Mouse (Mus musculus) megakaryocyte, embryonic 14.5 days (primary cell): ENCODE measurements around the gene 4930558C23Rik. TPM values are rescaled to one million over a fixed set of nuclear protein-coding genes. Genes with fewer than 3 reads are reported as not detected.

Source experiments
- H3K27me3 ChIP-seq: replicated peaks from 2 replicates; pipeline ENCODE3; 2012; ENCODE audit warnings: inconsistent platforms
- H3K36me3 ChIP-seq: replicated peaks from 2 replicates; pipeline ENCODE3; 2012; ENCODE audit warnings: low read length, inconsistent platforms, mixed read lengths
- H3K4me1 ChIP-seq: 2 replicates; pipeline ENCODE4 v1.6.1; 2012; ENCODE audit warnings: inconsistent platforms
- H3K4me3 ChIP-seq: replicated peaks from 2 replicates; pipeline ENCODE3; 2012; ENCODE audit warnings: moderate library complexity, mild to moderate bottlenecking, inconsistent platforms
- H3K9me3 ChIP-seq: 2 replicates; pipeline ENCODE4 v1.6.1; 2012; ENCODE audit warnings: inconsistent platforms
- FLI1 ChIP-seq: IDR thresholded peaks from 2 replicates; pipeline ENCODE4 v1.6.1; 2012; ENCODE audit warnings: low read length, inconsistent platforms, mixed read lengths
- GATA1 ChIP-seq: IDR thresholded peaks from 3 replicates; pipeline ENCODE4 v1.6.1; 2012; ENCODE audit warnings: mixed read lengths, low read length, inconsistent platforms, borderline replicate concordance
- polyA plus RNA-seq: library from polyadenylated mRNA; stranded (reverse); fragments of >175 nt; gene quantifications from 2 replicates; pipeline ENCODE4 v1.2.3, GENCODE M21; 2012; ENCODE audit warnings: low replicate concordance; ENCODE audit not compliant: insufficient read depth

Gene 4930558C23Rik
- polyA plus RNA-seq, 1 experiment, result not detected

- Histone ChIP-seq H3K9me3 (no peaks in the 10 kb centered on the region), H3K4me3 (no peak overlapping the region), H3K4me1 (peaks cover 5% of the 10 kb centered on the region; the same call in 1 of the 2 replicates), H3K27me3 (no peaks in the 10 kb centered on the region), H3K36me3 (peaks cover 98% of the 10 kb centered on the region)
- TF ChIP-seq GATA1, result no peak
- no peak for TF ChIP-seq FLI1
Observed at GRCm38 (mm10) chr3:95338251-95338650, 64.4 kb downstream of the 4930558C23Rik start.

- TF ChIP-seq GATA1 (no peak), FLI1 (no peak)
- no peak overlapping the region for H3K4me3 ChIP-seq
- H3K4me1 ChIP-seq, result peaks cover 5% of the 10 kb centered on the region; the same call in 1 of the 2 replicates
- no peaks in the 10 kb centered on the region for H3K9me3 ChIP-seq
- peaks cover 98% of the 10 kb centered on the region for H3K36me3 ChIP-seq
- no peaks in the 10 kb centered on the region for H3K27me3 ChIP-seq
Observed at GRCm38 (mm10) chr3:95337345-95337744, 65.3 kb downstream of the 4930558C23Rik start.

Other genes with a start within 250 kb of the 4930558C23Rik start
- gene Sema6c, start 242.4 kb downstream of the 4930558C23Rik start, polyA plus RNA-seq, result 1.2 and 4.0 TPM in 2 replicates
- 0.60 TPM in 1 of 2 replicates, not detected in the other for gene Gabpb2, start 184.9 kb downstream of the 4930558C23Rik start, polyA plus RNA-seq
- gene Cdc42se1, start 174.1 kb downstream of the 4930558C23Rik start, polyA plus RNA-seq, result 183 and 363 TPM in 2 replicates
- 10.4 and 11.3 TPM in 2 replicates for gene Mllt11, start 170.7 kb downstream of the 4930558C23Rik start, polyA plus RNA-seq
- 1.7 and 3.7 TPM in 2 replicates for gene Gm128, start 161.2 kb downstream of the 4930558C23Rik start, polyA plus RNA-seq
- gene Bnipl, start 151.6 kb downstream of the 4930558C23Rik start, polyA plus RNA-seq, result 0.30 TPM in 1 of 2 replicates, not detected in the other
- 517 and 1,363 TPM in 2 replicates for gene Mindy1, start 121.5 kb downstream of the 4930558C23Rik start, polyA plus RNA-seq
- gene Prune1, start 120.8 kb downstream of the 4930558C23Rik start, polyA plus RNA-seq, result 5.2 and 6.0 TPM in 2 replicates
- 0.66 TPM in 1 of 2 replicates, not detected in the other for gene Anxa9, start 95.7 kb downstream of the 4930558C23Rik start, polyA plus RNA-seq
- gene Cers2, start 88.0 kb downstream of the 4930558C23Rik start, polyA plus RNA-seq, result 36.9 and 124 TPM in 2 replicates
- 2.3 and 6.3 TPM in 2 replicates for gene Setdb1, start 45.6 kb downstream of the 4930558C23Rik start, polyA plus RNA-seq
- 11.1 and 19.7 TPM in 2 replicates for gene Arnt, start 31.5 kb upstream of the 4930558C23Rik start, polyA plus RNA-seq
- not detected in 2 replicates for gene Ctsk, start 96.4 kb upstream of the 4930558C23Rik start, polyA plus RNA-seq
- gene Ctss, start 123.9 kb upstream of the 4930558C23Rik start, polyA plus RNA-seq, result 3.5 and 24.7 TPM in 2 replicates
- gene Hormad1, start 156.8 kb upstream of the 4930558C23Rik start, polyA plus RNA-seq, result not detected in 2 replicates
- 2.0 TPM in 1 of 2 replicates, not detected in the other for gene Golph3l, start 186.1 kb upstream of the 4930558C23Rik start, polyA plus RNA-seq
- 21.1 and 41.0 TPM in 2 replicates for gene Ensa, start 222.2 kb upstream of the 4930558C23Rik start, polyA plus RNA-seq